Comparison of ENCODE assay signal across 12 mouse cellular contexts in the genomic region with DNA sequence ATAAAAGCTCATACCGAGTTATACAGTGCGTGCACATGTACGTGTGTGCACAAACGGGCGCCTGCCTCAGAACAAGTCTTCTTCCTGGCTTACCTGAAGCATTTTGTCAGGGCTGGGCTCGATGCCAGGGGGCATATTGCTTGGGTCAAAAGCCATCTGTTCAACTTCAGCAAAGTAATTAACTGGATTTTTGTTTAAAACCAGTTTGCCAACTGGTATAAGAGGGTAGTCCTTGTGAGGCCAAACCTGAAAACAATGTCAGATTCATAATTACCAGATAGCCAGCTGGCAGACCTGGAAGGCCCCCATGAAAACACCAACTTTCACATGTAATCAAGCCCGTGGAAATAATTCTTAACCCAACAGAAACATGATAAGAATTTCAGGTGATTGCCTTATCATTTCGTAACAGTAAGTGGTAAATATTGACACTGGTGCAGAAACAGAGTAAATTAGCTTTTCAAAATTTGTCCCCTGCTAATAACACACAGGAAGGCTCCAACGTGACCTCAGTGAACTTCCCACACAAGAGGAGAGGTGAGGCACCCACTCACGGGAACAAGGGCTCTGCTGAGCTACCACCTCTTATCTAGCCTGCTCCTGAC. TPM values are rescaled to one million over a fixed set of nuclear protein-coding genes. Genes with fewer than 3 reads are reported as not detected.
DNase-seq lines count a peak whose midpoint lies in the region; ATAC-seq and TF ChIP-seq lines count a peak whose summit lies in the region.
"Had no signal": no experiment of that assay in that cellular context is flagged by ENCODE, and none has a peak within 500 bp of the region (broad histone marks: within the 10 kb centered on the region; RNA-seq: fewer than 3 reads in every experiment).

No protein-coding gene starts in this region.

- no peaks in the 10 kb centered on the region for H3K4me1 ChIP-seq in lung, embryonic 14.5 days (ENCODE audit: insufficient read depth)
- H3K4me1 ChIP-seq in forebrain, embryonic 10.5 days = peaks cover 2% of the 10 kb centered on the region

- 61% methylated on average over 10 of the region's 10 CpGs for WGBS in lung, embryonic 14.5 days
- WGBS in forebrain, embryonic 10.5 days = 92% methylated on average over 10 of the region's 10 CpGs

- no peak overlapping the region for H3K27ac ChIP-seq in lung, embryonic 14.5 days (ENCODE audit: low read depth)
- H3K27ac ChIP-seq in forebrain, embryonic 10.5 days = no peak overlapping the region
- H3K27ac ChIP-seq: heart, embryonic 10.5 days; left cerebral cortex, adult 2 months had no signal

- no peaks in the 10 kb centered on the region for H3K27me3 ChIP-seq in lung, embryonic 14.5 days (ENCODE audit: insufficient read depth, low read length)
- H3K27me3 ChIP-seq in forebrain, embryonic 10.5 days (ENCODE audit: poor library complexity, severe bottlenecking) = no peaks in the 10 kb centered on the region

- H3K4me2 ChIP-seq in lung, embryonic 14.5 days = no peak overlapping the region

- peaks cover 79% of the 10 kb centered on the region for H3K36me3 ChIP-seq in lung, embryonic 14.5 days (ENCODE audit: insufficient read depth)
- H3K36me3 ChIP-seq in forebrain, embryonic 10.5 days (replicated peaks) = peaks cover 88% of the 10 kb centered on the region

- no peak overlapping the region for H3K4me3 ChIP-seq in lung, embryonic 14.5 days (ENCODE audit: low read depth, low read length)
- H3K4me3 ChIP-seq in forebrain, embryonic 10.5 days = no peak overlapping the region
- H3K4me3 ChIP-seq: heart, embryonic 10.5 days; left cerebral cortex, adult 2 months; myocyte had no signal

- TF ChIP-seq CTCF in lung, embryonic 14.5 days (IDR thresholded peaks at IDR 0.05; ENCODE audit: low read depth) = no peak

- no peak overlapping the region for H3K9ac ChIP-seq in lung, embryonic 14.5 days

- no peaks in the 10 kb centered on the region for H3K9me3 ChIP-seq in lung, embryonic 14.5 days (ENCODE audit: low read depth, low read length)
- no peaks in the 10 kb centered on the region for H3K9me3 ChIP-seq in forebrain, embryonic 10.5 days
- H3K9me3 ChIP-seq: heart, embryonic 10.5 days had no signal

- peak; percentile 49; the same call in 1 of the 2 replicates for ATAC-seq in lung, embryonic 14.5 days (ENCODE audit: insufficient read depth)
- ATAC-seq: hindbrain, embryonic 16.5 days had no signal

- intact Hi-C loops in heart, postnatal 14 days (cut with DNase I) = no loop called here

- peak; percentile 30 for DNase-seq in urinary bladder, postnatal 14 days (ENCODE audit: low spot score)
- DNase-seq in urinary bladder, adult 2 months (ENCODE audit: low spot score) = no peak
- peak; percentile 82 to 83 for DNase-seq in cerebellum, postnatal 36 days
- peak; percentile 52 for DNase-seq in lung, embryonic 14.5 days
- DNase-seq in urinary bladder, postnatal 36 days (ENCODE audit: low spot score in 2 of 2) = peak; percentile 8 to 26
- DNase-seq in forebrain, embryonic 10.5 days (ENCODE audit: extremely low spot score, low spot score) = no peak
- DNase-seq in thymus, postnatal 0 days (ENCODE audit: low spot score) = no peak
- DNase-seq in heart, postnatal 14 days = no peak

RNA-seq across cellular contexts. Expression of gene Cat, which starts 17.9 kb away (rescaled TPM):
- polyA plus RNA-seq in urinary bladder, adult 2 months (2012; rRNA removed) = 62.6 and 68.0 TPM in 2 replicates
- 89.8 and 94.7 TPM in 2 replicates for polyA plus RNA-seq in lung, embryonic 14.5 days (2014; fragmentation: Nextera tagmentation; extraction: Ambion mirVana)
- 96.7 and 98.2 TPM in 2 replicates for polyA plus RNA-seq in forebrain, embryonic 10.5 days (2016; fragmentation: Nextera tagmentation; extraction: Ambion mirVana)
- polyA plus RNA-seq in thymus, postnatal 0 days (2015; fragmentation: Nextera tagmentation; extraction: Ambion mirVana) = 43.5 and 58.9 TPM in 2 replicates
- total RNA-seq in heart, postnatal 14 days (2021) = 100 to 1,000 TPM; 191 to 200 TPM

RNA-seq across cellular contexts. Expression of gene Elf5, which starts 55.6 kb away (rescaled TPM):
- polyA plus RNA-seq in urinary bladder, adult 2 months (2012; rRNA removed) = 17.2 and 21.2 TPM in 2 replicates
- polyA plus RNA-seq in lung, embryonic 14.5 days (2014; fragmentation: Nextera tagmentation; extraction: Ambion mirVana) = 4.9 and 5.8 TPM in 2 replicates
- 0.07 TPM in 1 of 2 replicates, not detected in the other for polyA plus RNA-seq in forebrain, embryonic 10.5 days (2016; fragmentation: Nextera tagmentation; extraction: Ambion mirVana)
- polyA plus RNA-seq in thymus, postnatal 0 days (2015; fragmentation: Nextera tagmentation; extraction: Ambion mirVana) = 0.09 and 0.23 TPM in 2 replicates
- total RNA-seq in heart, postnatal 14 days (2021) = not detected
- polyA plus RNA-seq: heart, embryonic 10.5 days; hindbrain, embryonic 16.5 days; myocyte had no signal

Comparison
In these comparisons a context has a peak if more than half of its experiments do, and no peak if none do; other contexts are left out.
1. DNase-seq: peak in urinary bladder, postnatal 14 days (single experiment), cerebellum, postnatal 36 days (2 of 2), lung, embryonic 14.5 days (single experiment) and urinary bladder, postnatal 36 days (2 of 2); none in urinary bladder, adult 2 months (single experiment), forebrain, embryonic 10.5 days (single experiment), thymus, postnatal 0 days (single experiment) and heart, postnatal 14 days (0 of 2).